Mouse (Mus musculus): ENCODE data around the gene Sypl. TPM values are rescaled to one million over a fixed set of nuclear protein-coding genes. Genes with fewer than 3 reads are reported as not detected.

Gene Sypl
- polyA plus RNA-seq, 1 experiment from 2014 or later = 42.4 TPM

GRCm38 (mm10) chr12:33024524-33024923 is 70.8 kb downstream of the Sypl start:
- no peak overlapping the region for H3K4me2 ChIP-seq
- H3K9me3 ChIP-seq (replicated peaks) = no peaks in the 10 kb centered on the region
- no peak for DNase-seq
- H3K9ac ChIP-seq = no peak overlapping the region
- no peak overlapping the region for H3K27ac ChIP-seq
- no peaks in the 10 kb centered on the region for H3K4me1 ChIP-seq (replicated peaks)
- WGBS (ENCODE audit: insufficient replicate concordance) = 39% methylated on average over 6 of the region's 6 CpGs
- no peaks in the 10 kb centered on the region for H3K36me3 ChIP-seq
- no peak overlapping the region for H3K4me3 ChIP-seq (replicated peaks)
- ATAC-seq (ENCODE audit: low read depth) = no peak
- H3K27me3 ChIP-seq = peaks cover 3% of the 10 kb centered on the region; the same call in 1 of the 2 replicates

GRCm38 (mm10) chr12:33027093-33027492 is 73.4 kb downstream of the Sypl start:
- no peaks in the 10 kb centered on the region for H3K9me3 ChIP-seq (replicated peaks)
- no peaks in the 10 kb centered on the region for H3K4me1 ChIP-seq (replicated peaks)
- no peaks in the 10 kb centered on the region for H3K36me3 ChIP-seq
- ATAC-seq (ENCODE audit: low read depth) (peak; percentile 34; the same call in 1 of the 2 replicates), DNase-seq (peak; percentile 42)
- no peak overlapping the region for H3K27ac ChIP-seq
- H3K9ac ChIP-seq = no peak overlapping the region
- H3K4me2 ChIP-seq = no peak overlapping the region
- 3% methylated on average over 10 of the region's 10 CpGs for WGBS (ENCODE audit: insufficient replicate concordance)
- peaks cover 3% of the 10 kb centered on the region; the same call in 1 of the 2 replicates for H3K27me3 ChIP-seq
- no peak overlapping the region for H3K4me3 ChIP-seq (replicated peaks)

GRCm38 (mm10) chr12:33028109-33028691 is 74.5 kb downstream of the Sypl start:
- ATAC-seq (ENCODE audit: low read depth) (no peak), DNase-seq (no peak)
- Histone ChIP-seq H3K4me3 (replicated peaks) (no peak overlapping the region), H3K9me3 (replicated peaks) (no peaks in the 10 kb centered on the region), H3K4me1 (replicated peaks) (no peaks in the 10 kb centered on the region), H3K27me3 (peaks cover 3% of the 10 kb centered on the region; the same call in 1 of the 2 replicates), H3K4me2 (no peak overlapping the region), H3K36me3 (no peaks in the 10 kb centered on the region), H3K9ac (no peak overlapping the region), H3K27ac (no peak overlapping the region)
- 41% methylated on average over 10 of the region's 10 CpGs for WGBS (ENCODE audit: insufficient replicate concordance)

- H3K4me1 ChIP-seq (replicated peaks) = no peaks in the 10 kb centered on the region
- H3K4me3 ChIP-seq (replicated peaks) = no peak overlapping the region
- H3K9ac ChIP-seq = no peak overlapping the region
- peaks cover 3% of the 10 kb centered on the region; the same call in 1 of the 2 replicates for H3K27me3 ChIP-seq
- H3K9me3 ChIP-seq (replicated peaks) = no peaks in the 10 kb centered on the region
- DNase-seq = no peak
- WGBS (ENCODE audit: insufficient replicate concordance) = 47% methylated on average over 13 of the region's 13 CpGs
- ATAC-seq (ENCODE audit: low read depth) = no peak
- H3K27ac ChIP-seq = no peak overlapping the region
- no peak overlapping the region for H3K4me2 ChIP-seq
- H3K36me3 ChIP-seq = no peaks in the 10 kb centered on the region
Measured at GRCm38 (mm10) chr12:33028708-33029107, 75.0 kb downstream of the Sypl start.

Other genes with a start within 250 kb of the Sypl start
- 10.6 and 14.2 TPM in 2 replicates for gene Nampt, start 134.3 kb upstream of the Sypl start, polyA plus RNA-seq (2015; fragmentation: Nextera tagmentation; extraction: Ambion mirVana)
- not detected in 2 replicates for gene Cdhr3, start 139.0 kb downstream of the Sypl start, polyA plus RNA-seq (2015; fragmentation: Nextera tagmentation; extraction: Ambion mirVana)
- 9.0 and 15.2 TPM in 2 replicates for gene Atxn7l1, start 193.8 kb downstream of the Sypl start, polyA plus RNA-seq (2015; fragmentation: Nextera tagmentation; extraction: Ambion mirVana)

Measured in liver, embryonic 13.5 days (tissue).